Mouse (Mus musculus) layer of hippocampus, adult 8-10 months (tissue): ENCODE measurements at regions not wholly inside any gene's neighbourhood (a gene's known extent, or its start where the extent isn't known, plus 50 kb on each side); places are given as distances from the start of the nearest gene placed in this dataset.

ENCODE experiments used
- DNase-seq, 2 experiments: peaks; one replicate each; pipeline ENCODE4 v3.0.0; 2022; ENCODE audit warnings: low spot score in 2 of 2

- no peak for DNase-seq
These were observed 73.3 kb upstream of the 1700024P04Rik start for GRCm38 (mm10) chr13:99057696-99058095.

GRCm38 (mm10) chr13:99057293-99057588, 72.9 kb upstream of the 1700024P04Rik start:
- no peak for DNase-seq

- no peak for DNase-seq
These were observed 72.3 kb upstream of the 1700024P04Rik start for GRCm38 (mm10) chr13:99056432-99057292.

- no peak for DNase-seq
These were observed 71.4 kb upstream of the 1700024P04Rik start for GRCm38 (mm10) chr13:99055609-99056321.

GRCm38 (mm10) chr13:99052076-99052475, 67.7 kb upstream of the 1700024P04Rik start:
- no peak for DNase-seq

- DNase-seq, result no peak
These were observed 65.3 kb upstream of the 1700024P04Rik start for GRCm38 (mm10) chr13:99049699-99050098.

GRCm38 (mm10) chr13:99048651-99049100, 64.3 kb upstream of the 1700024P04Rik start:
- no peak for DNase-seq

- DNase-seq, result no peak
These were observed 62.9 kb upstream of the 1700024P04Rik start for GRCm38 (mm10) chr13:99047219-99047618.

GRCm38 (mm10) chr13:99046737-99047136, 62.4 kb upstream of the 1700024P04Rik start:
- DNase-seq, result no peak

GRCm38 (mm10) chr13:99042086-99042485, 57.7 kb upstream of the 1700024P04Rik start:
- DNase-seq, result no peak

- no peak for DNase-seq
These were observed 56.9 kb upstream of the 1700024P04Rik start for GRCm38 (mm10) chr13:99041256-99041655.

GRCm38 (mm10) chr13:99040846-99041245, 56.5 kb upstream of the 1700024P04Rik start:
- no peak for DNase-seq

GRCm38 (mm10) chr13:99040171-99040570, 55.8 kb upstream of the 1700024P04Rik start:
- DNase-seq, result no peak

- DNase-seq, result no peak
These were observed 54.7 kb upstream of the 1700024P04Rik start for GRCm38 (mm10) chr13:99039063-99039385.

GRCm38 (mm10) chr13:99038198-99039062, 54.1 kb upstream of the 1700024P04Rik start:
- no peak for DNase-seq

- DNase-seq, result no peak
These were observed 52.8 kb upstream of the 1700024P04Rik start for GRCm38 (mm10) chr13:99037131-99037530.
